Comparison of ENCODE assay signal across 9 mouse cellular contexts in the genomic region with DNA sequence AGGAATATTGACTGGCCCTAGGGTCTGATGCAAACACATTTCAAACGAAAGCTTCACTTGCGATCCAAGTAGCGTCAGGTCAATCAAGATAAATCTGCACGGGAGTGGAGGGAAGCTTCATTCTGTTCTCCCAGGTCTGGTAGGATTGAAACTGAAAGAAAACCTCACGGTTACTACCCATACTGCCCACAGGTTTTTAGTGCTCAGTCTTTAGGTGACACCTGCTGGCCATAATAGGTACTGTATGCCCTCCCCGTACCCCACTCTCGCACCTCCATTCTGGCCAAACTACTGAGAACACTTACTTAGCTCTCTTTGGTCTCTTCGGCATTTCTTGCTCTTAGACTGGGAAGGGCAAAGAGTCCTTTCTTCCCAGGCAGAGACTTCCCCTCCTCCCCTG. TPM values are rescaled to one million over a fixed set of nuclear protein-coding genes. Genes with fewer than 3 reads are reported as not detected.
DNase-seq lines count a peak whose midpoint lies in the region; ATAC-seq lines count a peak whose summit lies in the region.
"Had no signal": no experiment of that assay in that cellular context is flagged by ENCODE, and none has a peak within 500 bp of the region (broad histone marks: within the 10 kb centered on the region; RNA-seq: fewer than 3 reads in every experiment).

No protein-coding gene starts in this region.

- no peaks in the 10 kb centered on the region for H3K4me1 ChIP-seq in liver, embryonic 11.5 days (replicated peaks; ENCODE audit: control insufficient read depth, insufficient read depth, low read length)
- H3K4me1 ChIP-seq: midbrain, embryonic 12.5 days had no signal

- peak; percentile 61 for DNase-seq in cerebellum, adult 11 months
- DNase-seq in urinary bladder, postnatal 14 days (ENCODE audit: low spot score): peak; percentile 60
- no peak for DNase-seq in urinary bladder, postnatal 10 days (ENCODE audit: low spot score)
- peak; percentile 53 for DNase-seq in embryo, embryonic 11 days
- DNase-seq in induced T-regulatory cell, adult 2 months (ENCODE audit: low read depth): peak; percentile 89
- no peak for DNase-seq in liver, embryonic 11.5 days (ENCODE audit: low spot score)
- DNase-seq in retina, embryonic 14.5 days (ENCODE audit: low spot score): peak; percentile 75

- 0 out of 2 replicates have a peak overlapping the region, but pooled peaks have one; percentile 17 for H3K4me3 ChIP-seq in liver, embryonic 11.5 days (ENCODE audit: low read depth, low read length)
- H3K4me3 ChIP-seq: midbrain, embryonic 12.5 days had no signal

- H3K27ac ChIP-seq in liver, embryonic 11.5 days (ENCODE audit: low read depth, low read length): no peak overlapping the region
- H3K27ac ChIP-seq: midbrain, embryonic 12.5 days had no signal

- H3K4me2 ChIP-seq in liver, embryonic 11.5 days: peak overlapping the region; percentile 52
- H3K4me2 ChIP-seq: midbrain, embryonic 12.5 days had no signal

- WGBS in liver, embryonic 11.5 days: 23% methylated on average over 8 of the region's 8 CpGs

- H3K9ac ChIP-seq in liver, embryonic 11.5 days (ENCODE audit: low read depth, low read length): no peak overlapping the region
- H3K9ac ChIP-seq: midbrain, embryonic 12.5 days had no signal

- ATAC-seq in cerebellum, adult (ENCODE audit: insufficient number of reproducible peaks, low FRiP score, low TSS enrichment): no peak
- ATAC-seq in liver, embryonic 11.5 days (replicated peaks; ENCODE audit: low FRiP score): no peak

- H3K36me3 ChIP-seq in liver, embryonic 11.5 days (ENCODE audit: control insufficient read depth, insufficient read depth, low read length): no peaks in the 10 kb centered on the region
- H3K36me3 ChIP-seq: midbrain, embryonic 12.5 days had no signal

- no peaks in the 10 kb centered on the region for H3K9me3 ChIP-seq in liver, embryonic 11.5 days (ENCODE audit: control insufficient read depth, low read length)
- H3K9me3 ChIP-seq: midbrain, embryonic 12.5 days had no signal

- no peaks in the 10 kb centered on the region for H3K27me3 ChIP-seq in liver, embryonic 11.5 days (replicated peaks; ENCODE audit: control insufficient read depth, insufficient read depth, low read length)

RNA-seq across cellular contexts. Expression of a gene that starts 9.2 kb away (rescaled TPM):
- polyA plus RNA-seq in liver, embryonic 11.5 days (2014; fragmentation: Nextera tagmentation; extraction: Ambion mirVana): 0.08 and 0.27 TPM in 2 replicates

RNA-seq across cellular contexts. Expression of a gene that starts 17.8 kb away (rescaled TPM):
- polyA plus RNA-seq in liver, embryonic 11.5 days (2014; fragmentation: Nextera tagmentation; extraction: Ambion mirVana): 2.2 and 2.4 TPM in 2 replicates

RNA-seq across cellular contexts. Expression of a gene that starts 47.3 kb away (rescaled TPM):
- 14.0 and 14.2 TPM in 2 replicates for polyA plus RNA-seq in liver, embryonic 11.5 days (2014; fragmentation: Nextera tagmentation; extraction: Ambion mirVana)

Comparison
In these comparisons a context has a peak if more than half of its experiments do, and no peak if none do; other contexts are left out.
1. DNase-seq: peak in cerebellum, adult 11 months (single experiment), urinary bladder, postnatal 14 days (single experiment), embryo, embryonic 11 days (single experiment), induced T-regulatory cell, adult 2 months (single experiment) and retina, embryonic 14.5 days (single experiment); none in urinary bladder, postnatal 10 days (single experiment) and liver, embryonic 11.5 days (single experiment).